Mouse (Mus musculus): ENCODE measurements around the gene Chrna4. TPM values are rescaled to one million over a fixed set of nuclear protein-coding genes. Genes with fewer than 3 reads are reported as not detected.

Gene Chrna4
- not detected for polyA plus RNA-seq (2012; fragmentation: generic; extraction: Trizol)

DNA sequence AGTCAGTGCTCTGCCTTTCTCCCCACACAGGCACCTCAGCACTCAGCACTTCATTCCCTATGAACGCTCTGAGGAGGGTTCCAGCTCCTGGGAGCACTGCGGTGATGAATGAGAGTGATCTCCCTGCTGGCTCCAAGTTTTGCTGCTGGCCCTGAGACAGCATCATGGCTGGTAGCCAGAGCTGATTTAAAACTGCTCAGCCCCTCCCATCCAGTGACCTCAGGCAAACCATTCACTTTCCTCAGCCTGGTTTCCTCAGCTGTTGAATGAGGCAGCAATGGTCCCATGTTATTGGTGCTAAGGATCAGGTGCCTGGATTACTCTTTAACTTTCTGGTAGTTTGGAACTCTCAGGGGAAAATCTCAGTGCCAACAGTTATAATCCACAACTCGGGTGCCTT, at the start of gene Chrna4:
Chrna4 (minus strand) TSS at position 110 of the 400 bp plus-strand sequence.
- Histone ChIP-seq H3K36me3 (ENCODE audit: control insufficient read depth, insufficient read depth) (no peaks in the 10 kb centered on the region), H3K27me3 (ENCODE audit: control insufficient read depth, insufficient read depth, insufficient read length) (peaks cover 60% of the 10 kb centered on the region), H3K4me3 (no peak within 1 kb of the TSS), H3K79me2 (ENCODE audit: control insufficient read depth, insufficient read depth) (no peaks in the 10 kb centered on the region), H3ac (ENCODE audit: control insufficient read depth, insufficient read length) (no peak within 1 kb of the TSS), H3K4me2 (ENCODE audit: low read depth) (no peak within 1 kb of the TSS)
- no peak for TF ChIP-seq CEBPB (IDR thresholded peaks at IDR 0.05; ENCODE audit: insufficient read depth, poor library complexity, severe bottlenecking)
- no peak for TF ChIP-seq TCF3 (IDR thresholded peaks at IDR 0.05; ENCODE audit: insufficient read length, low read depth)
- TF ChIP-seq E2F4 (IDR thresholded peaks at IDR 0.05; ENCODE audit: insufficient read depth), result no peak
- no peak for TF ChIP-seq TCF12 (IDR thresholded peaks at IDR 0.05; ENCODE audit: insufficient read depth, poor library complexity, severe bottlenecking)
- TF ChIP-seq SRF (IDR thresholded peaks at IDR 0.05; ENCODE audit: control insufficient read depth, insufficient read length, low read depth), result no peak
- no peak for TF ChIP-seq MYOG (IDR thresholded peaks at IDR 0.05; ENCODE audit: control insufficient read depth in 1 of 3, insufficient read depth in 1 of 3, insufficient read length in 2 of 3, low read depth in 2 of 3)
- TF ChIP-seq REST (IDR thresholded peaks at IDR 0.05; ENCODE audit: insufficient read depth, insufficient read length), result no peak
- TF ChIP-seq MAX (IDR thresholded peaks at IDR 0.05; ENCODE audit: low read depth), result no peak
- no peak for TF ChIP-seq MYOD1 (IDR thresholded peaks at IDR 0.05; ENCODE audit: control insufficient read depth in 1 of 3, insufficient read length in 2 of 3, low read depth in 2 of 3)
- TF ChIP-seq POLR2AphosphoS2 (IDR thresholded peaks at IDR 0.05; ENCODE audit: insufficient read length, low read depth), result no peak
- TF ChIP-seq USF1 (IDR thresholded peaks at IDR 0.05; ENCODE audit: low read depth), result no peak
- no peak for TF ChIP-seq POLR2A (IDR thresholded peaks at IDR 0.05; ENCODE audit: insufficient read length, low read depth)

DNA sequence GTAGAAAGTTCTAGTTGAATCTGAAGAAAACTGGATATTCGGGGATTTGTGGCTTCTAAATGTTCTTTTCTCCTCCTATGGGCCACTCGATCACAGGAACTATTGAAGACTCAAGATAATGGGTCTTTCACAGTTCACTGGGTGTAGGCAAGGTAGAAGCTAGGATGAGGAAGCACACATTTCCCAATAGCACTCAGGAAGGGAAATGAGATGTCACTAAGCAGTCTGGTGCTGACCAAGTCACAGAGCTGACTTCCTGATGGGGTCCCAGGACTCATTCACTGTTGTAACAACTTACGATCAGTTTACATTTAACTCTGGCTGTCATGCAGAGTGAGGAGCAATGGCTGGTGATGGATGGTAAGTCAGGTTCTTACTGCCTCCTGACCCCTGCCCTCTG, 46.8 kb upstream of the Chrna4 start:
- H3K36me3 ChIP-seq (ENCODE audit: control insufficient read depth, insufficient read depth), result no peaks in the 10 kb centered on the region
- H3ac ChIP-seq (ENCODE audit: control insufficient read depth, insufficient read length), result no peak overlapping the region
- TF ChIP-seq CEBPB (IDR thresholded peaks at IDR 0.05; ENCODE audit: insufficient read depth, poor library complexity, severe bottlenecking), result no peak
- TF ChIP-seq E2F4 (IDR thresholded peaks at IDR 0.05; ENCODE audit: insufficient read depth), result no peak
- H3K4me3 ChIP-seq, result no peak overlapping the region
- peaks cover 69% of the 10 kb centered on the region for H3K27me3 ChIP-seq (ENCODE audit: control insufficient read depth, insufficient read depth, insufficient read length)
- H3K79me2 ChIP-seq (ENCODE audit: control insufficient read depth, insufficient read depth), result no peaks in the 10 kb centered on the region
- H3K4me2 ChIP-seq (ENCODE audit: low read depth), result no peak overlapping the region

DNA sequence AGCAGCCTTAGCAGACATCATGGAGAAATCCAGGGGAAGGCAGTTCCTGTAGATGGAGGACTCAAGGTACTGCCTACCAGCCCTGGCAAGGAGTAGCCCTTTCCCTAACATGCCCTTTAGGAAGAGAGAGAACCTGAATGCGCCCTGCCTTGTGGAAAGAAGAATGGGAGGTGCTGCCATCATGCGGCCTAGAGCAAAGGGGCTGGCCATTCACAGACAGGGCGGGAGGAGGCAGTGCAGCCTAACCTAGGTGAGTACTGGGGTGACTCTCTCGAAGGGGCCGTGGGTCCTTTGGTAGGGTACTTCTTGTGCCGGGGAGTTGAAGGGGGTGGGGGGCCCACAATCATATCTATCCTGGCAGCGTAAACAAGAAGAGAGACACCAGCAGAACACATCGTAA, 41.7 kb upstream of the Chrna4 start:
- no peak overlapping the region for H3K4me3 ChIP-seq
- no peak for TF ChIP-seq TCF3 (IDR thresholded peaks at IDR 0.05; ENCODE audit: insufficient read length, low read depth)
- TF ChIP-seq SRF (IDR thresholded peaks at IDR 0.05; ENCODE audit: control insufficient read depth, insufficient read length, low read depth), result no peak
- TF ChIP-seq TCF12 (IDR thresholded peaks at IDR 0.05; ENCODE audit: insufficient read depth, poor library complexity, severe bottlenecking), result no peak
- TF ChIP-seq MYOG (IDR thresholded peaks at IDR 0.05; ENCODE audit: control insufficient read depth in 1 of 3, insufficient read depth in 1 of 3, insufficient read length in 2 of 3, low read depth in 2 of 3), result no peak
- TF ChIP-seq POLR2AphosphoS2 (IDR thresholded peaks at IDR 0.05; ENCODE audit: insufficient read length, low read depth), result no peak
- TF ChIP-seq CEBPB (IDR thresholded peaks at IDR 0.05; ENCODE audit: insufficient read depth, poor library complexity, severe bottlenecking), result no peak
- TF ChIP-seq MYOD1 (IDR thresholded peaks at IDR 0.05; ENCODE audit: control insufficient read depth in 1 of 3, insufficient read length in 2 of 3, low read depth in 2 of 3), result no peak
- no peak for TF ChIP-seq POLR2A (IDR thresholded peaks at IDR 0.05; ENCODE audit: insufficient read length, low read depth)
- TF ChIP-seq MAX (IDR thresholded peaks at IDR 0.05; ENCODE audit: low read depth), result no peak
- no peak for TF ChIP-seq REST (IDR thresholded peaks at IDR 0.05; ENCODE audit: insufficient read depth, insufficient read length)
- no peak for TF ChIP-seq E2F4 (IDR thresholded peaks at IDR 0.05; ENCODE audit: insufficient read depth)
- no peak overlapping the region for H3ac ChIP-seq (ENCODE audit: control insufficient read depth, insufficient read length)
- H3K79me2 ChIP-seq (ENCODE audit: control insufficient read depth, insufficient read depth), result no peaks in the 10 kb centered on the region
- peaks cover 84% of the 10 kb centered on the region for H3K27me3 ChIP-seq (ENCODE audit: control insufficient read depth, insufficient read depth, insufficient read length)
- H3K4me2 ChIP-seq (ENCODE audit: low read depth), result no peak overlapping the region
- no peaks in the 10 kb centered on the region for H3K36me3 ChIP-seq (ENCODE audit: control insufficient read depth, insufficient read depth)

DNA sequence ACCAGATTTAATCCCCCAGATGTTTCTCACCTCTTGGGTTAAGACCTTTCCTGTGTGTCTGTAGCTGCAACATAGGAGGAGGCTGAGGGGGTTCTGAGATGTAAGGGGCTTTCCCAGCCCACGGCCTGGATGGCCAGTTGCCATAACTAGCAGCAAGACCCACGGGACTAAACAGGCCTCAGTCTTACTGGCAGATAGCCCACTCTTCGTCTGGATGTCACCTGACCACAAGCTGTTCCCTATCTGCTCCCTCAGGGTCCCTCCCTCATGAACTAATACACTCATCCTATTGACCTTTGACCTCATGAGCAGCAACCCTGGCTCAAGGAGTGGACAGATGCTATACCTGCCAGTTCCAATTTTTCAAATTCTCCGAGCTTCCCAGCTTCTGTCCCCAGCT, 40.6 kb upstream of the Chrna4 start:
- Histone ChIP-seq H3K27me3 (ENCODE audit: control insufficient read depth, insufficient read depth, insufficient read length) (peaks cover 81% of the 10 kb centered on the region), H3K4me3 (no peak overlapping the region), H3K36me3 (ENCODE audit: control insufficient read depth, insufficient read depth) (no peaks in the 10 kb centered on the region), H3K4me2 (ENCODE audit: low read depth) (no peak overlapping the region), H3K79me2 (ENCODE audit: control insufficient read depth, insufficient read depth) (no peaks in the 10 kb centered on the region), H3ac (ENCODE audit: control insufficient read depth, insufficient read length) (no peak overlapping the region)
- TF ChIP-seq REST (IDR thresholded peaks at IDR 0.05; ENCODE audit: insufficient read depth, insufficient read length) (no peak), POLR2AphosphoS2 (IDR thresholded peaks at IDR 0.05; ENCODE audit: insufficient read length, low read depth) (no peak), TCF12 (IDR thresholded peaks at IDR 0.05; ENCODE audit: insufficient read depth, poor library complexity, severe bottlenecking) (no peak), USF1 (IDR thresholded peaks at IDR 0.05; ENCODE audit: low read depth) (no peak), MYOG (IDR thresholded peaks at IDR 0.05; ENCODE audit: control insufficient read depth in 1 of 3, insufficient read depth in 1 of 3, insufficient read length in 2 of 3, low read depth in 2 of 3) (no peak), POLR2A (IDR thresholded peaks at IDR 0.05; ENCODE audit: insufficient read length, low read depth) (no peak), TCF3 (IDR thresholded peaks at IDR 0.05; ENCODE audit: insufficient read length, low read depth) (no peak), MAX (IDR thresholded peaks at IDR 0.05; ENCODE audit: low read depth) (no peak), SRF (IDR thresholded peaks at IDR 0.05; ENCODE audit: control insufficient read depth, insufficient read length, low read depth) (no peak), E2F4 (IDR thresholded peaks at IDR 0.05; ENCODE audit: insufficient read depth) (no peak), CEBPB (IDR thresholded peaks at IDR 0.05; ENCODE audit: insufficient read depth, poor library complexity, severe bottlenecking) (no peak), MYOD1 (IDR thresholded peaks at IDR 0.05; ENCODE audit: control insufficient read depth in 1 of 3, insufficient read length in 2 of 3, low read depth in 2 of 3) (no peak)

DNA sequence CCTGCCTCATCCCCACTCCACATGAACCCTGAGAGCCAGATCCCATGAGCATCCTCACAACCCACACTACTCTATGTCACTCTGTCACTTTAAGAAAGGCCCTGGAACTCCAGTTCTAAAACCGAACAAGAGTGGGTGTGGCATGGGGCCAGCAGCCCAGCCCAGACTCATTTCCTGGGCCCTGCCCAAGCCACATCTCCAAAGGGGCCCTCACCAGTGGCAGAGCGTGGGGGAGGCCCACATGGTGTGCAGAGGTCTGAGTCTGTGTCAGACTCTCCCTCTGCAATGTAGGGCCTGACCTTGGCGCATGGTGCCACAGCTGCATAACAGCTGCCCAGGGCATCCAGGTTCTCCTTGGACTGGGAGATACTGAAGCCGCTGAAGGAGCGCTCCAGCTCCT, 37.5 kb upstream of the Chrna4 start:
- peaks cover 63% of the 10 kb centered on the region for H3K27me3 ChIP-seq (ENCODE audit: control insufficient read depth, insufficient read depth, insufficient read length)
- H3K4me3 ChIP-seq, result no peak overlapping the region
- no peaks in the 10 kb centered on the region for H3K79me2 ChIP-seq (ENCODE audit: control insufficient read depth, insufficient read depth)

More for the DNA sequence above, 37.5 kb upstream of the Chrna4 start:
- Histone ChIP-seq H3K4me2 (ENCODE audit: low read depth) (no peak overlapping the region), H3ac (ENCODE audit: control insufficient read depth, insufficient read length) (no peak overlapping the region), H3K36me3 (ENCODE audit: control insufficient read depth, insufficient read depth) (no peaks in the 10 kb centered on the region)
- TF ChIP-seq REST (IDR thresholded peaks at IDR 0.05; ENCODE audit: insufficient read depth, insufficient read length), result no peak
- no peak for TF ChIP-seq MYOD1 (IDR thresholded peaks at IDR 0.05; ENCODE audit: control insufficient read depth in 1 of 3, insufficient read length in 2 of 3, low read depth in 2 of 3)
- no peak for TF ChIP-seq MAX (IDR thresholded peaks at IDR 0.05; ENCODE audit: low read depth)
- TF ChIP-seq TCF3 (IDR thresholded peaks at IDR 0.05; ENCODE audit: insufficient read length, low read depth), result no peak
- TF ChIP-seq USF1 (IDR thresholded peaks at IDR 0.05; ENCODE audit: low read depth), result no peak
- no peak for TF ChIP-seq POLR2AphosphoS2 (IDR thresholded peaks at IDR 0.05; ENCODE audit: insufficient read length, low read depth)
- TF ChIP-seq POLR2A (IDR thresholded peaks at IDR 0.05; ENCODE audit: insufficient read length, low read depth), result no peak
- TF ChIP-seq CEBPB (IDR thresholded peaks at IDR 0.05; ENCODE audit: insufficient read depth, poor library complexity, severe bottlenecking), result no peak
- no peak for TF ChIP-seq SRF (IDR thresholded peaks at IDR 0.05; ENCODE audit: control insufficient read depth, insufficient read length, low read depth)
- TF ChIP-seq MYOG (IDR thresholded peaks at IDR 0.05; ENCODE audit: control insufficient read depth in 1 of 3, insufficient read depth in 1 of 3, insufficient read length in 2 of 3, low read depth in 2 of 3), result no peak
- no peak for TF ChIP-seq TCF12 (IDR thresholded peaks at IDR 0.05; ENCODE audit: insufficient read depth, poor library complexity, severe bottlenecking)
- TF ChIP-seq E2F4 (IDR thresholded peaks at IDR 0.05; ENCODE audit: insufficient read depth), result no peak
